Comparison of ENCODE assay signal across 10 mouse cellular contexts in the genomic region with DNA sequence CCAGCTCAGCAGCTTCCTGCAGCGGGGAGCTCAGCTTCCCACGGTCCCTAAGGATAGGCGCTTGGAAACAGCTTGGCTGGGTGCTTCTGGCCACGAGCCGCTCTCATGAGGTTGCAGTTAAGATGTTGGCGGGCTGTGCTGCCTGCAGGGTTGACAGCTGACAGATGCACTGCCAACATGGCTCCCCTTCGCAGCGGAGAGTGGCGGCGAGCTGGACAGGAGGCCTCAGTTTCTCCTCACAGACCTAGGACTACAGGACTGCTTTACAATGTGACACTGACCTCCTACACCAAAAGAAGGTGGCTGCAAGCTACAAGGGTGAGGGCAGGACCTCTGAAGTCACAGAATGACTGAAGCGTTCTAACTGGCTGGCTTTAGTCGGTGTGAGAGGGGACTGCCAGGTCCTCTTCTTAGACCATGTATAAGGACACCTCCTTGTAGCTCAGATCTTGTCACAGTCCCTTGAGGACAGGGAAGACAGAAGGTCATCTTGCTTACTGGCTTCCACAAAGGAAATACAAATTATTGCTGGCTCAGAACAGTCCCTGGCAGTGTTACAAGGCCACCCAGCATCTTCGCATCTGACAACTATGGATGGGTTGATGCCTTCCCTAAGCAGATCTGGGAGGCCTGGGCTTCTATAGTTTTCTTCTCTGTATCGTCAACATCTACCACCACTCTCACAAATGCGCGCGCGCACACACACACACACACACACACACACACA. TPM values are rescaled to one million over a fixed set of nuclear protein-coding genes. Genes with fewer than 3 reads are reported as not detected.
A peak's percentile ranks its signal among the peaks of the same experiment; 100 is the strongest.
DNase-seq lines count a peak whose midpoint lies in the region; ATAC-seq lines count a peak whose summit lies in the region.
"Had no signal": no experiment of that assay in that cellular context is flagged by ENCODE, and none has a peak within 500 bp of the region (broad histone marks: within the 10 kb centered on the region; RNA-seq: fewer than 3 reads in every experiment).

No protein-coding gene starts in this region.

- H3K4me2 ChIP-seq in hindbrain, embryonic 14.5 days (replicated peaks) = no peak overlapping the region
- H3K4me2 ChIP-seq: embryonic facial prominence, embryonic 12.5 days had no signal

- H3K36me3 ChIP-seq in hindbrain, embryonic 14.5 days (replicated peaks; ENCODE audit: control insufficient read depth, insufficient read depth) = no peaks in the 10 kb centered on the region
- H3K36me3 ChIP-seq: embryonic facial prominence, embryonic 12.5 days had no signal

- ATAC-seq in megakaryocyte progenitor cell, adult 5-6 weeks (replicated peaks; ENCODE audit: poor library complexity) = no peak
- no peak for ATAC-seq in hindbrain, embryonic 14.5 days (ENCODE audit: low FRiP score)

- no peaks in the 10 kb centered on the region for H3K4me1 ChIP-seq in hindbrain, embryonic 14.5 days (replicated peaks; ENCODE audit: control insufficient read depth, insufficient read depth, low read length)
- H3K4me1 ChIP-seq: embryonic facial prominence, embryonic 12.5 days had no signal

- no peak overlapping the region for H3K4me3 ChIP-seq in hindbrain, embryonic 14.5 days (replicated peaks; ENCODE audit: low read length)
- H3K4me3 ChIP-seq: embryonic facial prominence, embryonic 12.5 days had no signal

- 85% methylated on average over 18 of the region's 18 CpGs for WGBS in hindbrain, embryonic 14.5 days

- H3K27me3 ChIP-seq in hindbrain, embryonic 14.5 days (ENCODE audit: control insufficient read depth, insufficient read depth, low read length) = no peaks in the 10 kb centered on the region
- H3K27me3 ChIP-seq: embryonic facial prominence, embryonic 12.5 days had no signal

- H3K27ac ChIP-seq in hindbrain, embryonic 14.5 days = no peak overlapping the region
- H3K27ac ChIP-seq: embryonic facial prominence, embryonic 12.5 days had no signal

- H3K9ac ChIP-seq in hindbrain, embryonic 14.5 days = no peak overlapping the region
- H3K9ac ChIP-seq: embryonic facial prominence, embryonic 12.5 days had no signal

- peak; percentile 52 for DNase-seq in adrenal gland, adult 2 months
- DNase-seq in adrenal gland, postnatal 25 days = no peak
- DNase-seq in lung, postnatal 4 days = peak; percentile 24 to 56
- no peak for DNase-seq in lung, postnatal 25 days (ENCODE audit: low spot score)
- DNase-seq in layer of hippocampus, adult 8-10 months (ENCODE audit: low spot score in 2 of 2) = peak; percentile 52 to 65
- no peak for DNase-seq in thymus, postnatal 4 days
- no peak for DNase-seq in hindbrain, embryonic 14.5 days (ENCODE audit: low spot score)

- H3K9me3 ChIP-seq in hindbrain, embryonic 14.5 days (ENCODE audit: control insufficient read depth, low read length) = no peaks in the 10 kb centered on the region
- H3K9me3 ChIP-seq: embryonic facial prominence, embryonic 12.5 days had no signal

RNA-seq across cellular contexts. Expression of a gene that starts 13.3 kb away (rescaled TPM):
- total RNA-seq in adrenal gland, adult 2 months (2021) = 1 to 10 TPM; 1.4 to 4.1 TPM
- polyA plus RNA-seq in adrenal gland, adult 2 months (2012; rRNA removed) = 3.1 and 6.5 TPM in 2 replicates
- total RNA-seq in adrenal gland, postnatal 25 days (2021) = 1.3 and 2.4 TPM in 2 replicates
- 1 to 10 TPM; 3.3 to 5.3 (median 4.5) TPM for total RNA-seq in layer of hippocampus, adult 8-10 months (2022)
- not detected in 2 replicates for total RNA-seq in megakaryocyte progenitor cell, adult 5-6 weeks (2015)
- 0.04 TPM in 1 of 2 replicates, not detected in the other for total RNA-seq in megakaryocyte progenitor cell, adult 5-6 weeks (2017)
- polyA plus RNA-seq in hindbrain, embryonic 14.5 days (2014; fragmentation: Nextera tagmentation; extraction: Ambion mirVana) = 1.6 and 1.7 TPM in 2 replicates

RNA-seq across cellular contexts. Expression of a gene that starts 15.6 kb away (rescaled TPM):
- total RNA-seq in adrenal gland, adult 2 months (2021) = not detected
- not detected in 2 replicates for polyA plus RNA-seq in adrenal gland, adult 2 months (2012; rRNA removed)
- not detected in 2 replicates for total RNA-seq in adrenal gland, postnatal 25 days (2021)
- not detected for total RNA-seq in layer of hippocampus, adult 8-10 months (2022)
- 0.12 TPM in 1 of 2 replicates, not detected in the other for total RNA-seq in megakaryocyte progenitor cell, adult 5-6 weeks (2015)
- total RNA-seq in megakaryocyte progenitor cell, adult 5-6 weeks (2017) = not detected in 2 replicates
- not detected in 2 replicates for polyA plus RNA-seq in hindbrain, embryonic 14.5 days (2014; fragmentation: Nextera tagmentation; extraction: Ambion mirVana)
- total RNA-seq: heart, postnatal 10 days had no signal
- polyA plus RNA-seq: embryonic facial prominence, embryonic 12.5 days had no signal

Comparison
In these comparisons a context has a peak if more than half of its experiments do, and no peak if none do; other contexts are left out.
1. DNase-seq: peak in adrenal gland, adult 2 months (single experiment), lung, postnatal 4 days (2 of 2) and layer of hippocampus, adult 8-10 months (2 of 2); none in adrenal gland, postnatal 25 days (single experiment), lung, postnatal 25 days (single experiment), thymus, postnatal 4 days (single experiment) and hindbrain, embryonic 14.5 days (single experiment).